ENCODE assay signal across 8 mouse cellular contexts in the genomic region with DNA sequence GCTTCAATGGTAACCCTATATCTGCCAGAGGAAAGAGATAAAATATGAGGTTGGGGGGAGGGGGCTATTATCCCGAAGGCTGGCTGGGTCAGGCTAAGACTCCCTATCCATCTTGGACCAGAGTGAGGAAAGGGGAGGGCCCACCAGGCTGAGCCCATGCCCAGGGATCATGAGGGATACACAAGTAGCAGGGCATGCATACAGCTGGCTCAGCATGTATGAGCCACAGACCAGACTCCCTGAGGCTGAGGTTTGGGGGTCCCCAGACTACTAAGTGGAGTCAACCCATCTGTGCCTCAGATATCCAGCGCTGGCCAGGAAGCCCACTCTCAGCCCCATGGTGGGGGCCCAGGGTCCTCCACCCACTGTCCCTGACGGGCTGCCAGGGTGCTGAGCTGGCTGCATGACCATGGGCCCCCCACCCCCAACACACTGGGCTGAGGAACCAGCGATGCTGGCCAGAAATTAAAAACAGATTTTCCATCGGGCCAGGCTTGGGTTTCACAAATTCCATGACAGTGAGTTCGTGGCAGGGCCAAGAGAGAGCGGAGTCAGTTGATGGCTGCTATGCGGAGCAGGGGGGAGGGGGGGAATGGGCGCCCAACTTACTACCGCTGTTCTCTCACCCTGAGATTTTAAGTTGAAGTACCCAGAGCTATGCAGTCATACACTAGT. TPM values are rescaled to one million over a fixed set of nuclear protein-coding genes. Genes with fewer than 3 reads are reported as not detected.
DNase-seq lines count a peak whose midpoint lies in the region; ATAC-seq lines count a peak whose summit lies in the region.

No protein-coding gene starts in this region.

- peak overlapping the region; percentile 76 for H3K4me3 ChIP-seq in megakaryocyte, embryonic 14.5 days (replicated peaks)
- H3K4me3 ChIP-seq in forebrain, embryonic 13.5 days: no peak overlapping the region
- no peak overlapping the region for H3K4me3 ChIP-seq in hindbrain, embryonic 14.5 days (replicated peaks; ENCODE audit: low read length)
- no peak overlapping the region for H3K4me3 ChIP-seq in neural tube, embryonic 15.5 days (replicated peaks)

- peaks cover 96% of the 10 kb centered on the region for H3K4me1 ChIP-seq in megakaryocyte, embryonic 14.5 days
- peaks cover 87% of the 10 kb centered on the region for H3K4me1 ChIP-seq in forebrain, embryonic 13.5 days
- H3K4me1 ChIP-seq in hindbrain, embryonic 14.5 days (replicated peaks; ENCODE audit: control insufficient read depth, insufficient read depth, low read length): peaks cover 67% of the 10 kb centered on the region
- H3K4me1 ChIP-seq in neural tube, embryonic 15.5 days: peaks cover 90% of the 10 kb centered on the region

- H3K4me2 ChIP-seq in forebrain, embryonic 13.5 days: no peak overlapping the region
- 0 out of 2 replicates have a peak overlapping the region, but pooled peaks have one; percentile 6 for H3K4me2 ChIP-seq in hindbrain, embryonic 14.5 days (replicated peaks)
- peak overlapping the region; percentile 9; the same call in 1 of the 2 replicates for H3K4me2 ChIP-seq in neural tube, embryonic 15.5 days

- H3K36me3 ChIP-seq in megakaryocyte, embryonic 14.5 days (replicated peaks; ENCODE audit: low read length): peaks cover 83% of the 10 kb centered on the region
- peaks cover 92% of the 10 kb centered on the region for H3K36me3 ChIP-seq in forebrain, embryonic 13.5 days (ENCODE audit: poor library complexity, severe bottlenecking)
- H3K36me3 ChIP-seq in hindbrain, embryonic 14.5 days (replicated peaks; ENCODE audit: control insufficient read depth, insufficient read depth): peaks cover 46% of the 10 kb centered on the region
- peaks cover 19% of the 10 kb centered on the region for H3K36me3 ChIP-seq in neural tube, embryonic 15.5 days

- WGBS in forebrain, embryonic 13.5 days: 77% methylated on average over 10 of the region's 10 CpGs
- 61% methylated on average over 10 of the region's 10 CpGs for WGBS in hindbrain, embryonic 14.5 days
- WGBS in neural tube, embryonic 15.5 days: 64% methylated on average over 10 of the region's 10 CpGs

- DNase-seq in hindbrain, embryonic 14.5 days (ENCODE audit: low spot score): no peak
- no peak for DNase-seq in thymus, postnatal 0 days (ENCODE audit: low spot score)
- DNase-seq in B cell, adult 2 months: no peak
- DNase-seq in layer of hippocampus, adult 11-12 months (ENCODE audit: low spot score): no peak

- no peaks in the 10 kb centered on the region for H3K9me3 ChIP-seq in megakaryocyte, embryonic 14.5 days
- H3K9me3 ChIP-seq in forebrain, embryonic 13.5 days (replicated peaks): no peaks in the 10 kb centered on the region
- no peaks in the 10 kb centered on the region for H3K9me3 ChIP-seq in hindbrain, embryonic 14.5 days (ENCODE audit: control insufficient read depth, low read length)
- no peaks in the 10 kb centered on the region for H3K9me3 ChIP-seq in neural tube, embryonic 15.5 days (replicated peaks)

- no peaks in the 10 kb centered on the region for H3K27me3 ChIP-seq in megakaryocyte, embryonic 14.5 days (replicated peaks)
- no peaks in the 10 kb centered on the region for H3K27me3 ChIP-seq in forebrain, embryonic 13.5 days
- H3K27me3 ChIP-seq in hindbrain, embryonic 14.5 days (ENCODE audit: control insufficient read depth, insufficient read depth, low read length): no peaks in the 10 kb centered on the region
- no peaks in the 10 kb centered on the region for H3K27me3 ChIP-seq in neural tube, embryonic 15.5 days (replicated peaks)

- 0 out of 2 replicates have a peak overlapping the region, but pooled peaks have one; percentile 12 for H3K27ac ChIP-seq in forebrain, embryonic 13.5 days
- 0 out of 2 replicates have a peak overlapping the region, but pooled peaks have one; percentile 5 for H3K27ac ChIP-seq in hindbrain, embryonic 14.5 days
- H3K27ac ChIP-seq in neural tube, embryonic 15.5 days (replicated peaks): peak overlapping the region; percentile 42

- no peak for ATAC-seq in megakaryocyte, adult 5-6 weeks (ENCODE audit: poor library complexity, severe bottlenecking)
- peak; percentile 25; the same call in 1 of the 2 replicates for ATAC-seq in forebrain, embryonic 13.5 days
- ATAC-seq in hindbrain, embryonic 14.5 days (ENCODE audit: low FRiP score): no peak
- 0 out of 2 replicates have a peak, but pooled peaks have one; percentile 14 for ATAC-seq in neural tube, embryonic 15.5 days (ENCODE audit: low FRiP score)

- no peak overlapping the region for H3K9ac ChIP-seq in forebrain, embryonic 13.5 days
- H3K9ac ChIP-seq in hindbrain, embryonic 14.5 days: peak overlapping the region; percentile 34; the same call in 1 of the 2 replicates
- H3K9ac ChIP-seq in neural tube, embryonic 15.5 days (replicated peaks): no peak overlapping the region

RNA-seq across cellular contexts. Expression of a gene that starts 7.4 kb away (rescaled TPM):
- polyA plus RNA-seq in megakaryocyte, embryonic 14.5 days (2012; ENCODE audit: insufficient read depth, low replicate concordance): 302 and 455 TPM in 2 replicates
- total RNA-seq in megakaryocyte, adult 5-6 weeks (2015): 42.4 and 46.0 TPM in 2 replicates
- total RNA-seq in megakaryocyte, adult 5-6 weeks (2017): 8.0 and 11.6 TPM in 2 replicates
- polyA plus RNA-seq in forebrain, embryonic 13.5 days (2015; fragmentation: Nextera tagmentation; extraction: Ambion mirVana): 59.3 and 63.4 TPM in 2 replicates
- polyA plus RNA-seq in hindbrain, embryonic 14.5 days (2014; fragmentation: Nextera tagmentation; extraction: Ambion mirVana): 95.0 and 98.9 TPM in 2 replicates
- 58.8 and 63.9 TPM in 2 replicates for polyA plus RNA-seq in neural tube, embryonic 15.5 days (2015; fragmentation: Nextera tagmentation; extraction: Ambion mirVana)
- polyA plus RNA-seq in thymus, postnatal 0 days (2015; fragmentation: Nextera tagmentation; extraction: Ambion mirVana): 10.4 and 12.3 TPM in 2 replicates

RNA-seq across cellular contexts. Expression of a gene that starts 34.3 kb away (rescaled TPM):
- 7.3 and 31.9 TPM in 2 replicates for polyA plus RNA-seq in megakaryocyte, embryonic 14.5 days (2012; ENCODE audit: insufficient read depth, low replicate concordance)
- total RNA-seq in megakaryocyte, adult 5-6 weeks (2015): 21.3 and 23.2 TPM in 2 replicates
- 48.0 and 54.2 TPM in 2 replicates for total RNA-seq in megakaryocyte, adult 5-6 weeks (2017)
- polyA plus RNA-seq in forebrain, embryonic 13.5 days (2015; fragmentation: Nextera tagmentation; extraction: Ambion mirVana): 28.8 and 31.8 TPM in 2 replicates
- 25.7 and 30.1 TPM in 2 replicates for polyA plus RNA-seq in hindbrain, embryonic 14.5 days (2014; fragmentation: Nextera tagmentation; extraction: Ambion mirVana)
- 16.7 and 19.4 TPM in 2 replicates for polyA plus RNA-seq in neural tube, embryonic 15.5 days (2015; fragmentation: Nextera tagmentation; extraction: Ambion mirVana)
- 13.2 and 13.3 TPM in 2 replicates for polyA plus RNA-seq in thymus, postnatal 0 days (2015; fragmentation: Nextera tagmentation; extraction: Ambion mirVana)

Comparison
In these comparisons a context has a peak if more than half of its experiments do, and no peak if none do; other contexts are left out.
1. ATAC-seq: peak in forebrain, embryonic 13.5 days (single experiment) and neural tube, embryonic 15.5 days (single experiment); none in megakaryocyte, adult 5-6 weeks (single experiment) and hindbrain, embryonic 14.5 days (single experiment).
2. Peak in every context shown above with its lines, with median percentiles within 50 percentile points of each other: H3K27ac ChIP-seq.